Mouse (Mus musculus) forebrain, embryonic 16.5 days (tissue): Measurements from ENCODE around the gene Dock4. TPM values are rescaled to one million over a fixed set of nuclear protein-coding genes. Genes with fewer than 3 reads are reported as not detected.
"Not testable (repeated sequence)": the region's sequence is repeated elsewhere in the genome, so short reads cannot be mapped to it uniquely, and the experiment has no call there.

Experiments
- ATAC-seq: fragments of 200-750 bp; cut with Nextera tagmentation; 2 replicates; pipeline ENCODE4 v1.8.0; 2017; ENCODE audit warnings: mild to moderate bottlenecking, moderate library complexity
- H3K27ac ChIP-seq: fragments of 300-500 bp; sonication (generic); 2 replicates; pipeline ENCODE4 v1.5.1; 2014; ENCODE audit warnings: low read length, control low read depth
- H3K27me3 ChIP-seq: fragments of 300-500 bp; sonication (generic); replicated peaks from 2 replicates; pipeline ENCODE4 v1.6.1; 2014; ENCODE audit warnings: low read length; ENCODE audit not compliant: control insufficient read depth, insufficient read depth
- H3K36me3 ChIP-seq: fragments of 300-500 bp; sonication (generic); 2 replicates; pipeline ENCODE4 v1.6.1; 2014; ENCODE audit not compliant: control insufficient read depth, insufficient read depth
- H3K4me1 ChIP-seq: fragments of 300-500 bp; sonication (generic); replicated peaks from 2 replicates; pipeline ENCODE4 v1.6.1; 2014; ENCODE audit warnings: low read length; ENCODE audit not compliant: control insufficient read depth, insufficient read depth
- H3K4me2 ChIP-seq: fragments of 300-500 bp; sonication (generic); 2 replicates; pipeline ENCODE4 v1.6.1; 2014; ENCODE audit warnings: mild to moderate bottlenecking, low read length, control low read depth
- H3K4me3 ChIP-seq: fragments of 300-500 bp; sonication (generic); replicated peaks from 2 replicates; pipeline ENCODE4 v1.5.1; 2014; ENCODE audit warnings: mild to moderate bottlenecking, low read length, control low read depth
- H3K9ac ChIP-seq: fragments of 300-500 bp; sonication (generic); replicated peaks from 2 replicates; pipeline ENCODE4 v1.6.1; 2014; ENCODE audit warnings: low read depth, low read length, control low read depth
- H3K9me3 ChIP-seq: fragments of 300-500 bp; sonication (generic); 2 replicates; pipeline ENCODE4 v1.6.1; 2016; ENCODE audit warnings: low read length; ENCODE audit not compliant: control insufficient read depth
- WGBS: fragments of 180-500 bp; shearing (Covaris S2); extraction: QIAGEN DNeasy Blood & Tissue Kit; methylation state at CpG from one replicate; pipeline ENCODE4 v1.1.7; 2014; 5-methylcytosine and 5-hydroxymethylcytosine counted together
- polyA plus RNA-seq: library from polyadenylated mRNA; unstranded; fragments of >200 nt; fragmentation: Nextera tagmentation; extraction: Ambion mirVana; gene quantifications from 2 replicates; pipeline ENCODE4 v1.2.1, GENCODE M21; 2015

Dock4 gene
- polyA plus RNA-seq, 1 experiment from 2014 or later, result 41.6 TPM

DNA sequence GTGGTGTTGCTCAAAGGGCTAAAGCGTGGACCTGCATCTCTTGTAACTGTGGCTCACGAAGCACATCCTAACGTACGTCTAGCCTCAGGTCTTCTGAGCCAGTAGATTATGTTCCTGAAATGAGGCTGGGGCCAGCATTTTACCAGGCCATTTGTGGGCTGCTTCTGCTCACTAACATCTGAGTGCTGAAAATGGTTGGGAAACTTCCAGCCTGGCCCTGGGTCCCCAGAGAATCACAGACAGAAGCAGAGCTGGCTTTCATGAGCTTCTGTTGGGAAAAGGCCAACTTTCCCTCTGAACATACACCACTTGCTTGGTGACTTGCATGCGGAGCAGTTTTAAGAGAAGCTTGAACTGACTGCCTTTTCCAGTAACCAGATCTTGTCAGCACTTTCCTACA is 393.2 kb downstream of the Dock4 start:
- Histone ChIP-seq H3K27me3 (no peaks in the 10 kb centered on the region), H3K27ac (no peak overlapping the region; the same call in 1 of the 2 replicates), H3K4me2 (no peak overlapping the region), H3K4me1 (peaks cover 27% of the 10 kb centered on the region), H3K9ac (no peak overlapping the region), H3K4me3 (no peak overlapping the region), H3K36me3 (0 out of 2 replicates have a peak, but pooled peaks cover 3% of the 10 kb centered on the region), H3K9me3 (no peaks in the 10 kb centered on the region)
- 73% methylated on average over 5 of the region's 5 CpGs for WGBS
- no peak for ATAC-seq

GRCm38 (mm10) chr12:40839817-40840216 is 394.1 kb downstream of the Dock4 start:
- peaks cover 27% of the 10 kb centered on the region for H3K4me1 ChIP-seq
- H3K27ac ChIP-seq, result no peak overlapping the region
- H3K9ac ChIP-seq, result no peak overlapping the region
- H3K27me3 ChIP-seq, result no peaks in the 10 kb centered on the region
- ATAC-seq, result no peak
- no peak overlapping the region for H3K4me2 ChIP-seq
- H3K36me3 ChIP-seq, result no peaks in the 10 kb centered on the region
- no peaks in the 10 kb centered on the region for H3K9me3 ChIP-seq
- no peak overlapping the region for H3K4me3 ChIP-seq
- 75% methylated on average over 4 of the region's 4 CpGs for WGBS

DNA sequence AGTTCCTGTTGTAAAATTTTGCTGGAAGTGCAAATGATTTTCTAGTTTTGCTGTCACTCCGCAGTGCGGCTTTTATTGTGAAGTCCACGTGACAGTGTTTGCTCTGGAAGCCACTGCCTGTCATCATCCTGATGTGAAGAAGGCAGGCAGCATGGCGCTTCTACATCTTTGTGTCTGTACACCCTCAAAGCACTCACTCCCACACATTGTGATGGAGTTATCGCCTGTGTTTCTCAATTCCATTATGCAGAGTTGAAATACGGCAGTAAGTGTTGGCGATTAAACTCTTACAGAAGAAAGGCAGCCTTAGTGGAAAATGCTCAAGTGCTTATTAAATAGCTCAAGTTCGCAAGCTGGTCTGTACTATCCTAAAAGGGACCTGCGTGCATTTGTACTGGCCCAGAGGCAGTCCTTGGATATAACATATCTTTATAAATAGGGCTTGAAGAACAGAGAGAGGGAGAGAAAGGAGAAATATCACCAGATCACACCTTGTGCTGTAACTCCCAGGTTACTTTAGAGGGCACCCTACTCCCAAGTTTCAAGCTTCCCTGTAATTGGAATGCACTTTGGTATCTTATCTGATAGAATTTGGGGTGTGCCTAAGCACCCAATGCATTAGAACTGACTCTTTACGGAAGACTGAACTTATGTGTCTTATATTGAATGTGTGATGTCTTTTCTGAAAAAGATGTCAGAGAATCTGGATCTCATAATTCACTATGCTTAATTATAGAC is 396.7 kb downstream of the Dock4 start:
- H3K27me3 ChIP-seq, result no peaks in the 10 kb centered on the region
- H3K9ac ChIP-seq, result no peak overlapping the region
- 57% methylated on average over 10 of the region's 10 CpGs for whole genome bisulfite sequencing
- H3K36me3 ChIP-seq, result no peaks in the 10 kb centered on the region
- peaks cover 22% of the 10 kb centered on the region for H3K4me1 ChIP-seq
- no peak overlapping the region for H3K27ac ChIP-seq
- no peak overlapping the region for H3K4me2 ChIP-seq
- no peaks in the 10 kb centered on the region for H3K9me3 ChIP-seq
- H3K4me3 ChIP-seq, result no peak overlapping the region
- ATAC-seq, result peak; percentile 51

GRCm38 (mm10) chr12:40842991-40843390 is 397.2 kb downstream of the Dock4 start:
- H3K27me3 ChIP-seq, result no peaks in the 10 kb centered on the region
- peak; percentile 11 for ATAC-seq
- H3K4me3 ChIP-seq, result no peak overlapping the region
- no peaks in the 10 kb centered on the region for H3K9me3 ChIP-seq
- H3K36me3 ChIP-seq, result no peaks in the 10 kb centered on the region
- H3K4me2 ChIP-seq, result no peak overlapping the region
- H3K4me1 ChIP-seq, result peaks cover 19% of the 10 kb centered on the region
- 85% methylated on average over 5 of the region's 5 CpGs for WGBS
- no peak overlapping the region for H3K9ac ChIP-seq
- H3K27ac ChIP-seq, result peak overlapping the region; percentile 42

DNA sequence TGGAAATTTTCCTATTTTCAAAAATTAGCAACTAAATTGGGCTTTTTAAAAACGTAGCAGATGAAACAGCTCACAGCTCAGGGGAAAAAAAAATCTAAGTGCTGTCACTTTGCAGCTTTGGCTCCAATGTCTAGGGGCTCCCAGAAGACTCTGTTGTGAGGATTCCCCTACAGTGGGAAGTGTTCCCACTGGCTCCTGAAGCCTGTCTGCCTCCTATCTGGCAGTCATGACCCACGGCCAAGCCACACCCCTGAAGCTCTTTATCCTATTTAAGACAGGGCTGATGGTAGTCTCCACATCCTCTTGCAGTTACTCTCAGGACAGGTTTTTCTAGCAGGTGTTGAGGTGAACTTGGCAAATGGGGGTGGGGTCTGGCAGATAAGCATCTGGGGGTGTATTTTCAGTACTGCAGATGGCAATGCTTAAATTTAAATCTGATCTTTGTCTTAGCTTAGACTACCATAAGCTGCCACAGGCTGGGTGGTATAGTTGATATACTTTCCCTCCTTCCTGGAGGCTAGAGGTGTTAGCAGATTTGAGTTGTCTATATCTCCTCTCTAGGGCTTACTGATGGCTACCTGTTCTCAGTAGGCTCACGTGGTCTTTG is 397.8 kb downstream of the Dock4 start:
- WGBS, result 67% methylated on average over 3 of the region's 3 CpGs
- no peaks in the 10 kb centered on the region for H3K27me3 ChIP-seq
- H3K9me3 ChIP-seq, result no peaks in the 10 kb centered on the region
- peak; percentile 70 for ATAC-seq
- H3K9ac ChIP-seq, result no peak overlapping the region
- no peaks in the 10 kb centered on the region for H3K36me3 ChIP-seq
- H3K27ac ChIP-seq, result no peak overlapping the region
- peaks cover 15% of the 10 kb centered on the region for H3K4me1 ChIP-seq
- no peak overlapping the region for H3K4me3 ChIP-seq
- no peak overlapping the region for H3K4me2 ChIP-seq

DNA sequence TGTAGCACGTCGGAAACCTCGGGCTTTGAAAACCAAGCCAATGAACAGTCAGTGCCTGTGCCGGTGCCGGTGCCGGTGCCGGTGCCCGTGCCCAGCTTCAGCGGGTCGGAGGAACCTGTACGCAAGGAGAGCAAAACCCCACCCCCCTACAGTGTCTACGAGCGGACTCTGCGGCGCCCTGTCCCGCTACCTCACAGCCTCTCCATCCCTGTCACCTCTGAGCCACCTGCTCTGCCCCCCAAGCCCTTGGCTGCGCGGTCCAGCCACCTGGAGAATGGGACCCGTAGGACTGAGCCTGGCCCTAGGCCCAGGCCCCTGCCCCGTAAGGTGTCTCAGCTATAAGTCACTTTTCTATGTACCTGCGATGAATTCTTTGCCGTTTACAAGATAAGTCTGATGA is 398.6 kb downstream of the Dock4 start:
- H3K36me3 ChIP-seq, result no peaks in the 10 kb centered on the region
- H3K9ac ChIP-seq, result no peak overlapping the region
- peaks cover 7% of the 10 kb centered on the region; the same call in 1 of the 2 replicates for H3K4me1 ChIP-seq
- no peaks in the 10 kb centered on the region for H3K9me3 ChIP-seq
- no peak overlapping the region for H3K4me3 ChIP-seq
- H3K27me3 ChIP-seq, result no peaks in the 10 kb centered on the region
- H3K4me2 ChIP-seq, result no peak overlapping the region
- no peak for ATAC-seq
- no peak overlapping the region for H3K27ac ChIP-seq
- WGBS, result 93% methylated on average over 22 of the region's 22 CpGs

DNA sequence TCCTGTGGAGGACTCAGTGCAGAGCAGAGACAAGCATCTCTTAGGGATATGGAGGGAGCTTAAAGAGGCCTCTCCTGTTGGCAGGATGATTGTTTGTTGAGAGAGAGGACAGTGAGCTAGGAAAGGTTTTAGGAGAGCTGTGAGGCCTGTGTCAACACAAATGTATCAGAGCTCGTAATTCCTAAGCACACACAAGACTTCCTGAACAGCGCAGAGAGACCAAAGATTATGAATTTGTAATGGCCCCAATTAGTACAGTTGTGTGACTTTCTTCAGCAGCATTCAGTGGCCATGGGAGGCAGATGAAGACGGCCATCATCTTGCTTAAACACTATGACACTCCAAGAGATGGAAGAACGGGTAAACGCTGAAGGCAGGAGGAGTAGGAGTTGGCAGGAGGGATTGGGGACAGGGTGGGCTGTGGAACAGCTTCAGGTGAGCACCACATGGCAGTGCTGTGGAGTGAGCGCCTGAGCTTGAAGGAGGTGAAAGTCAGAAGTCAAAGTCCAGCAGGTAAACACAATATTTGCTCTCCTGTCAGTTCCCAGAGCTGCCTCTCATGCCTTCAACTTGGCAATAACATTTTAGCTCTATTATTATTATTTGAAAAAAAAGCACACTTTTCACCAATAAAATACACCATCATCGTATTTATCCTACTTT is 409.1 kb downstream of the Dock4 start:
- no peak overlapping the region for H3K27ac ChIP-seq
- ATAC-seq, result no peak
- H3K4me3 ChIP-seq, result no peak overlapping the region
- H3K9ac ChIP-seq, result no peak overlapping the region
- WGBS, result 90% methylated on average over 7 of the region's 7 CpGs
- H3K4me1 ChIP-seq, result no peaks in the 10 kb centered on the region
- H3K4me2 ChIP-seq, result no peak overlapping the region
- H3K36me3 ChIP-seq, result no peaks in the 10 kb centered on the region
- H3K9me3 ChIP-seq, result no peaks in the 10 kb centered on the region
- no peaks in the 10 kb centered on the region for H3K27me3 ChIP-seq

DNA sequence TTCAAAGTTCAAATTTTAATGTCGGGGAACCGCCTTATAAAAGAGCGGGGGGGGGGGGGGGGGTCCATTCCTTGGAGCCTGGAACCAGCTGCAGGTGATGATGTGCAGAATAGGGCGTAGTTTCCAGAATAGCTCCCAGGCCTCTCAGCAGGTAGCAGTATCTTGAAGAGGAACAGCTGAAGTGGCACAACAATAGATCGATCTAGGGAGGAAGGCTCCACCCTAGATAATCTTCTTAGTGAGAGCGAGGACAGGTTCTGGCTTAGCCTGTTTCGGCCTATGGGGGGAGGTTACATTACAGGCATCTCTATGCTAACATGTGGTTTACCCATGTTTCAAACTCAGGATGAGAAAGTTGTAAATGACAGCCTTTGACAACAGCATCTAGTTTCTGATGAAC is 411.7 kb downstream of the Dock4 start:
- H3K4me1 ChIP-seq, result no peaks in the 10 kb centered on the region

GRCm38 (mm10) chr12:40858763-40859162 is 413.0 kb downstream of the Dock4 start:
- ATAC-seq, H3K4me3 ChIP-seq, H3K27me3 ChIP-seq, H3K4me1 ChIP-seq, H3K36me3 ChIP-seq, H3K27ac ChIP-seq, H3K4me2 ChIP-seq, H3K9ac ChIP-seq, H3K9me3 ChIP-seq: not testable (repeated sequence)
- 93% methylated on average over 6 of the region's 7 CpGs for WGBS

More for the DNA sequence above, 411.7 kb downstream of the Dock4 start:
- H3K4me2 ChIP-seq, result no peak overlapping the region
- H3K27ac ChIP-seq, result no peak overlapping the region
- H3K9ac ChIP-seq, result no peak overlapping the region
- no peaks in the 10 kb centered on the region for H3K27me3 ChIP-seq
- no peak for ATAC-seq
- H3K9me3 ChIP-seq, result no peaks in the 10 kb centered on the region
- no peak overlapping the region for H3K4me3 ChIP-seq
- WGBS, result 84% methylated on average over 6 of the region's 7 CpGs
- H3K36me3 ChIP-seq, result no peaks in the 10 kb centered on the region
